27 mouse cellular contexts compared by ENCODE assay signal in genomic region chr10:33998397-33998796, GRCm38 (mm10). TPM values are rescaled to one million over a fixed set of nuclear protein-coding genes. Genes with fewer than 3 reads are reported as not detected.
"Had no signal": no experiment of that assay in that cellular context is flagged by ENCODE, and none has a peak within 500 bp of the region (broad histone marks: within the 10 kb centered on the region; RNA-seq: fewer than 3 reads in every experiment).

No protein-coding gene starts in this region.

- H3K4me1 ChIP-seq: kidney, embryonic 15.5 days; limb, embryonic 12.5 days; limb, embryonic 15.5 days; midbrain, embryonic 12.5 days; midbrain, embryonic 15.5 days; neural tube, embryonic 13.5 days; stomach, embryonic 15.5 days had no signal

- DNase-seq: kidney, adult 11 months; kidney, adult 8-10 months; kidney, postnatal 10 days; kidney, postnatal 36 days; layer of hippocampus, postnatal 36 days; left cerebral cortex, postnatal 4 days; lung, embryonic 14.5 days; retina, postnatal 1 day; right cerebral cortex, postnatal 25 days; spleen, adult 18-20 months; thymus, postnatal 25 days had no signal

- H3K4me3 ChIP-seq: kidney, embryonic 15.5 days; left cerebral cortex, adult 2 months; limb, embryonic 12.5 days; limb, embryonic 15.5 days; midbrain, embryonic 12.5 days; midbrain, embryonic 15.5 days; neural tube, embryonic 13.5 days; stomach, embryonic 15.5 days had no signal

- ATAC-seq: lung, postnatal 0 days; midbrain, embryonic 15.5 days had no signal

- H3K4me2 ChIP-seq: kidney, embryonic 15.5 days; limb, embryonic 12.5 days; limb, embryonic 15.5 days; lung, embryonic 14.5 days; midbrain, embryonic 12.5 days; midbrain, embryonic 15.5 days; neural tube, embryonic 13.5 days; stomach, embryonic 15.5 days had no signal

- H3K27ac ChIP-seq: kidney, embryonic 15.5 days; left cerebral cortex, adult 2 months; limb, embryonic 12.5 days; limb, embryonic 15.5 days; macrophage; midbrain, embryonic 12.5 days; midbrain, embryonic 15.5 days; neural tube, embryonic 13.5 days; stomach, embryonic 15.5 days had no signal

- H3K27me3 ChIP-seq: kidney, embryonic 15.5 days; limb, embryonic 12.5 days; limb, embryonic 15.5 days; midbrain, embryonic 12.5 days; midbrain, embryonic 15.5 days; neural tube, embryonic 13.5 days; stomach, embryonic 15.5 days had no signal

- H3K9me3 ChIP-seq: kidney, embryonic 15.5 days; limb, embryonic 12.5 days; limb, embryonic 15.5 days; midbrain, embryonic 12.5 days; midbrain, embryonic 15.5 days; neural tube, embryonic 13.5 days; stomach, embryonic 15.5 days had no signal

- H3K9ac ChIP-seq: kidney, embryonic 15.5 days; limb, embryonic 12.5 days; limb, embryonic 15.5 days; lung, embryonic 14.5 days; midbrain, embryonic 12.5 days; midbrain, embryonic 15.5 days; neural tube, embryonic 13.5 days; stomach, embryonic 15.5 days had no signal

RNA-seq across cellular contexts. Expression of gene Trappc3l, which starts 39.0 kb away (rescaled TPM):
- total RNA-seq: layer of hippocampus, adult 8-10 months; layer of hippocampus, postnatal 36 days; megakaryocyte, adult 5-6 weeks; neutrophil, adult 5-6 weeks had no signal
- polyA plus RNA-seq: kidney, embryonic 15.5 days; limb, embryonic 12.5 days; limb, embryonic 15.5 days; lung, embryonic 14.5 days; lung, postnatal 0 days; macrophage; midbrain, embryonic 12.5 days; midbrain, embryonic 15.5 days; neural tube, embryonic 13.5 days; stomach, embryonic 15.5 days; thymus, postnatal 0 days had no signal

RNA-seq across cellular contexts. Expression of gene Calhm4, which starts 45.7 kb away (rescaled TPM):
- total RNA-seq: layer of hippocampus, postnatal 10 days; layer of hippocampus, postnatal 36 days; left cerebral cortex, adult 2 months; left cerebral cortex, postnatal 10 days; left cerebral cortex, postnatal 4 days; megakaryocyte, adult 5-6 weeks; neutrophil, adult 5-6 weeks had no signal
- polyA plus RNA-seq: kidney, embryonic 15.5 days; limb, embryonic 12.5 days; limb, embryonic 15.5 days; lung, embryonic 14.5 days; lung, postnatal 0 days; macrophage; midbrain, embryonic 12.5 days; midbrain, embryonic 15.5 days; neural tube, embryonic 13.5 days; stomach, embryonic 15.5 days had no signal
